Mouse (Mus musculus): ENCODE data around the gene Jak1. TPM values are rescaled to one million over a fixed set of nuclear protein-coding genes. Genes with fewer than 3 reads are reported as not detected.

The Jak1 gene
- polyA plus RNA-seq, 1 experiment from 2014 or later, result 41.0 TPM

DNA sequence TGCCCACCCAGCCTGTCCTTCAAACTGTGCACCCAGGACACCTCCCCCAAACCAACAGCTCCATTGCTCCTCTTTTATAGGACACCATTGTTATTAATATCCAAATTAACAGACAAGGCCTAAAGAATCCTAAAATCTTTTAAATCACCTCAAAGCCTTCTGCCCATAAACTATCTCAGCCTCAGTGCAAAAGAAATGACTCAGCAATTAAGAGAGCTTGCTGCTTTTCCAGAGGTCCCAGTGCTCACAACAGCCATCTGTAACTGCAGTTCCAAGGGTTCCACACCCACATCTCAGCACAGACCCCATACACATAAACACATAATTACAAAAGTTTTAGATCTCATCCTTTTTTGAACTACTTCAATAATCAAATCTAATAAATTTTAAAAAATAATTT is 13.1 kb downstream of the Jak1 start:
- Histone ChIP-seq H3K27ac (0 out of 2 replicates have a peak overlapping the region, but pooled peaks have one; percentile 68), H3K9me3 (replicated peaks) (no peaks in the 10 kb centered on the region), H3K4me1 (replicated peaks) (peaks cover 83% of the 10 kb centered on the region), H3K4me2 (no peak overlapping the region), H3K36me3 (no peaks in the 10 kb centered on the region), H3K4me3 (replicated peaks) (no peak overlapping the region), H3K9ac (no peak overlapping the region), H3K27me3 (no peaks in the 10 kb centered on the region)
- ATAC-seq (ENCODE audit: low read depth) (no peak), DNase-seq (no peak)

DNA sequence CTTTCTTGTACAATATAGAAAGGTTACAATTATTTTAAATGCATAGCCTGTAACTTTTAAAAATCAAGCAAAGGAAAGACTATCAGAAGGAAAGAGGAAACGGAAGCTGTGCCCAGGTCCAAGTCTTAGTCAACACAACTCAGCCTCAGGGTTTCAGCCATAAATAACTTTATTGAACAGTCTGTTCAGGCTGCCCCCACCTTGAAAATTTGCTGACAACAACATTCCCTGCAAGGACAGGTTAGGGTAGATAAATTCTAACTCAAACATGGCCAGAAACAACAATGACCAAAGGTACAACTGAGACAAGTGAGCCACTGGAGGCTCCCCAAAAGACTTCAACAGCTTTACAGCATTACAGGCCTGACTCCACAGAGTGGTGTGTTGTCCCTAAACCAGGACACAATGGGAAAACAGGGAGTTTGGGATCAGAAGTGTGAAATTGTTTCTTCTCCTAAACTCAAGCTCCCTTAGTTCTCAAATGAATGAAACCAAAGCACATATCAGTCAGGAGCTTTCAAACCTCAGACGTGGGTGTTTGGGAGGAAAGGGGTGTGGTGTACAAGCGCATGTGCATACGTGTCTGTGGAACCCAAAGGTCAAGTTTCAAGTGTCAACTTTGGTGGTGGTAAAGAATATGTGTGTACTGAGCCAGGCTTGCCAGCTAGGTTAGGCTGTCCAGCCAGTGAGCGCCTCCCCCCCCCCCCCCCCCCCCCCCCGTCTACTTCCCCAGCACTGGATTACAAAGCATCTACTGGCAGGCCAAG is 14.9 kb downstream of the Jak1 start:
- H3K27ac ChIP-seq, result peak overlapping the region; percentile 3
- H3K9ac ChIP-seq, result no peak overlapping the region
- 32% methylated on average over 5 of the region's 6 CpGs for WGBS (ENCODE audit: insufficient replicate concordance)
- no peak overlapping the region for H3K4me2 ChIP-seq
- no peaks in the 10 kb centered on the region for H3K36me3 ChIP-seq
- no peak for ATAC-seq (ENCODE audit: low read depth)
- no peaks in the 10 kb centered on the region for H3K27me3 ChIP-seq
- H3K4me1 ChIP-seq (replicated peaks), result peaks cover 86% of the 10 kb centered on the region
- DNase-seq, result no peak
- no peaks in the 10 kb centered on the region for H3K9me3 ChIP-seq (replicated peaks)
- H3K4me3 ChIP-seq (replicated peaks), result no peak overlapping the region

- no peak overlapping the region for H3K4me3 ChIP-seq (replicated peaks)
- H3K9me3 ChIP-seq (replicated peaks), result no peaks in the 10 kb centered on the region
- H3K4me2 ChIP-seq, result peak overlapping the region; percentile 38; the same call in 1 of the 2 replicates
- no peaks in the 10 kb centered on the region for H3K36me3 ChIP-seq
- H3K27me3 ChIP-seq, result no peaks in the 10 kb centered on the region
- DNase-seq, result no peak
- peaks cover 77% of the 10 kb centered on the region for H3K4me1 ChIP-seq (replicated peaks)
- WGBS (ENCODE audit: insufficient replicate concordance), result 14% methylated on average over 2 of the region's 2 CpGs
- peak overlapping the region; percentile 89 for H3K27ac ChIP-seq
- ATAC-seq (ENCODE audit: low read depth), result peak; percentile 69
- peak overlapping the region; percentile 59 for H3K9ac ChIP-seq
Measured at GRCm38 (mm10) chr4:101247355-101247754, 17.7 kb downstream of the Jak1 start.

DNA sequence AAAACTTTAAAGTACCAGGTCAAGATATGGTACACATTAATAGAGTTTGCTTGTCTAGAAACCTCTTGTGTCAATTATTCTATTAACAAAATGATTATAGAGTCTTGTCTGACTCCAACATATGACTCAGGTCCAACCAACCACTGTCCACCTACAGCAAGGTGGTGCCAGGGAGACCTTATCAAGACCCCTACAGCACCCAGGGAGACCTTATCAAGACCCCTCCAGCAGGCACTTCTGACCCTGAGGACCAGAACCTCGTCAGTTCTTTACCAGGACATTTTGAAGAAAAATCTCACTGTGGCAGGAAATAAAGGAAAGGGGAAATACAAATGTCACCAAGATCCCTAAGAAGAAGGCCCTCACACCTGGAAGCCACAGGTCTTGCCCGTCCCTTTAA is 18.5 kb downstream of the Jak1 start:
- Histone ChIP-seq H3K27me3 (no peaks in the 10 kb centered on the region), H3K4me1 (replicated peaks) (peaks cover 74% of the 10 kb centered on the region), H3K27ac (peak overlapping the region; percentile 87), H3K9me3 (replicated peaks) (no peaks in the 10 kb centered on the region), H3K4me3 (replicated peaks) (peak overlapping the region; percentile 12; the same call in 1 of the 2 replicates), H3K4me2 (peak overlapping the region; percentile 63), H3K36me3 (no peaks in the 10 kb centered on the region), H3K9ac (peak overlapping the region; percentile 57)
- DNase-seq, result peak; percentile 70
- peak; percentile 92 for ATAC-seq (ENCODE audit: low read depth)
- 35% methylated on average over 2 of the region's 2 CpGs for WGBS (ENCODE audit: insufficient replicate concordance)

DNA sequence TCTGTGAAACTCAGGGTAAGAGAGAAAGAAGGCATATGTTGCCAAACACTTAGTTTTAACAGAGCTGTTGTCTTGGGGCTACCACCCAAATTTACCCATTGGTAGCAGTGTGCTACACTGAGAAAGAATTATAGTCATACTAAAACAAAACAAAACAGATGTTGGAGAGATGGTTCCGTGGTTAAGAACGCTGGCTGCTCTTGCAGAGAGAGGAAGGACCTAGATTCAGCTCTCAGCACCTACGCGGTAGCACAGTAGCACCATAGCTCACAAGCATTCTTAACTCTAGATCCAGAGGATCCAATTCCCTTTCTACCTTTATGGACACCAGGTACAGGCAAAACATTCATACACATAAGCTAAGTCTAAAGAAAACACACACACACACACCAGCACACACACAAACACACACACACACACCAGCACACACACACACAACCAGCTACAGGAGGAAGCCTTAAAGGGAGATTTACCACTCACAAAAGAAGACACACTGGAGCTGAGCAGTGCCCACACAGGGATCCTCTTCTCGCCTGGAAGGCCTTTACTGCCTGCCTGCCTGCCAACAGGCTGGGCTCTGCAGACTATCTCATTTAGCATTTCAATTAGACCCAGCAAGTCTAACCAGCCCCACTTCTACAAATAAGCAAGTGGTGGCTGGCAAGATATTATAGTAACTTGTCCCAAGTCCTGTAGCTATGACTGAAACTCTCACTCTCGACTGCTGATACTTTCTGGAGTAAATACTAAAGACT is 20.6 kb downstream of the Jak1 start:
- no peak for ATAC-seq (ENCODE audit: low read depth)
- Histone ChIP-seq H3K27ac (peak overlapping the region; percentile 7; the same call in 1 of the 2 replicates), H3K4me3 (replicated peaks) (no peak overlapping the region), H3K36me3 (no peaks in the 10 kb centered on the region), H3K4me1 (replicated peaks) (peaks cover 76% of the 10 kb centered on the region), H3K9me3 (replicated peaks) (no peaks in the 10 kb centered on the region), H3K9ac (peak overlapping the region; percentile 37), H3K27me3 (no peaks in the 10 kb centered on the region), H3K4me2 (no peak overlapping the region)
- DNase-seq, result no peak
- WGBS (ENCODE audit: insufficient replicate concordance), result 45% methylated on average over 6 of the region's 6 CpGs

DNA sequence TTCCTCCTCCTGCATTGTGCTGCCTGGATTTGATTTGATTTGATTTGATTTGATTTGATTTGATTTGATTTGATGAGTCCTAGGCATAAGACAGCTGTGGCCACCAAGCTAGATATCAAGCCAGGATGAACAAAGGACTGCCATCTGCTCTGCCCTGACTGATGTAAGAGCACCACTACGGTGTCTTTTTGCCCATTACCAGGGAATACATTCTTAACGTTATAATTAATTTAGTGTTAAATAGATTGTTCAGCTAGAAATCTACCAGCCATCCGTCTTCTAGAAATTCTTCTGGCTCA is 24.3 kb downstream of the Jak1 start:
- H3K4me1 ChIP-seq (replicated peaks), result peaks cover 84% of the 10 kb centered on the region
- no peaks in the 10 kb centered on the region for H3K36me3 ChIP-seq
- H3K27ac ChIP-seq, result no peak overlapping the region
- H3K4me2 ChIP-seq, result no peak overlapping the region
- WGBS (ENCODE audit: insufficient replicate concordance), result 82% methylated on average over 3 of the region's 3 CpGs
- H3K9me3 ChIP-seq (replicated peaks), result no peaks in the 10 kb centered on the region
- no peaks in the 10 kb centered on the region for H3K27me3 ChIP-seq
- no peak for DNase-seq
- no peak for ATAC-seq (ENCODE audit: low read depth)
- H3K9ac ChIP-seq, result no peak overlapping the region
- H3K4me3 ChIP-seq (replicated peaks), result no peak overlapping the region

DNA sequence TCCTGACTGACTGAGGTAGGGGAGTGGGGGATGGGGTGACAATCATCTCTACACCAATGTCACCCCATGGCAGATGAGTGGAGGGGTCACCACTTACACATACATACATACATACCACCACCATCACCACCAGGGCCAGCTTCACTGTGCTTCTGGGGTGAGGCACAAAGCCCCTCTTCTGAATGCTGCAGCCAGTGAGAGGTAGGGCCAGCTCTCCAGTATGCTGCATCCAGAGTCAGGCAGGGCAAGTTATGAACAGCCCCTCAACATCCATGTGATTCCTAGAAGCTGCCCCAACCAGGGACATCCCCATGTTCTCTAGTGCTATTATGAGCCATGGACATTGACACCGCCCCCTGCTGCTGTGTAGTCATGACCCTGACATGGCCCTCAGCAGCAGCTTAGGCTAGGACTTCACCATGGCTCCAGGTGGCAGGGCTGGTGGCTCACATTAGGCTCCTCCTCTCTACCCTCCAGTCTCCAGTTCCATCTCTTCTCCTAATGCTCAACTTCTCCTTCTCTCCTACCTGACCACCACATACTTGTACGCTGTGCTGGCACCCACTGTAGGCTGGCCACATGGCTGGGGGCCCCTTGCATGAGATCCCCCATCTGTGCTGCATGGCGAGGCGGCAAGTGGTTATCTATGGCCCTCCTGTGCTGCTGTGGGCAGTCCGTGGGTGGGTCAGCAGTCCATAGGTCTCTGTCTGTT is 24.8 kb downstream of the Jak1 start:
- Histone ChIP-seq H3K4me3 (replicated peaks) (no peak overlapping the region), H3K9me3 (replicated peaks) (no peaks in the 10 kb centered on the region), H3K27me3 (no peaks in the 10 kb centered on the region), H3K4me1 (replicated peaks) (peaks cover 84% of the 10 kb centered on the region), H3K36me3 (no peaks in the 10 kb centered on the region), H3K4me2 (no peak overlapping the region), H3K27ac (no peak overlapping the region), H3K9ac (no peak overlapping the region)
- no peak for DNase-seq
- ATAC-seq (ENCODE audit: low read depth), result no peak; the same call in 1 of the 2 replicates
- WGBS (ENCODE audit: insufficient replicate concordance), result 60% methylated on average over 5 of the region's 5 CpGs

DNA sequence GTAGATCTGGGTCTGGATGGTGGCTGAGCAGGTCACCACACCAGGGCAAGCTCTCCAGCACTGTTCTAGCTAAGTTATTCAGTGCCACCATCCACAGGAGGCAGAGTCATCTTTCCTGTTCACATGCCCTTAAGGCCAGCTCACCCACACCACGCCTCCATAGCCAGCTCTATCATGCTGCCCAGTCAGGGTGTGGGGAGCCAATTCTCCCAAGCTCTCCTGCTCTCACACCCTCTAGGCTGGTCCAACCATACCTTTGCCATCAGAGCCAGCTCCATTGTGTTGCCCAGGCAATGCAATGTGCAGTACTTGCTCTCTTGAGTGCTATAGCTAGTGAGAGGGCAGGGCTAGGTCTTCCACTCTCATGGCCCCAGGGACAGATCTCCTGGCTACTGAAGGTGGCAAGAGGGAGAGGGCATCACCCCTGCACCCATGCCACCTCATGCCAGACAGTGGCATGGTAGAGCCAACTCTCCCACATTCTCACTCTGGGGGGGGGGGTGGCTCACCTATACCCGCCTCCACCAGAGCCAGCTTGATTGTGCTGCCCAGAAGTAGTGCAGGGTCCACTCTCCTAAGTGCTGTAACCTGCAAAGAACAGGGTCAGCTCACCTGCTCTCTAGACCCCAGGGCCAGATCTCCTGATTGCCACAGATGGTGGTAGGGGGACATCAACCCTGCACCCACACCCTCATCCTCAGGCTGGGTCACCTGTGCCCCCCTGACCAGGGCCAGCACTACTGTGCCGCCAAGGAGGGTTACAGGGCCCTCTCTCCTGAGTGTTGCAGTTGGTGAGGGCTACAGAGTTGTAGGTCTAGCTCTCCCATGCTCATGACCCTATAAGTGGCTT is 25.5 kb downstream of the Jak1 start:
- peak; percentile 88 for ATAC-seq (ENCODE audit: low read depth)
- Histone ChIP-seq H3K4me2 (peak overlapping the region; percentile 29), H3K9me3 (replicated peaks) (no peaks in the 10 kb centered on the region), H3K27me3 (no peaks in the 10 kb centered on the region), H3K9ac (0 out of 2 replicates have a peak overlapping the region, but pooled peaks have one; percentile 40), H3K4me1 (replicated peaks) (peaks cover 84% of the 10 kb centered on the region), H3K36me3 (no peaks in the 10 kb centered on the region), H3K4me3 (replicated peaks) (no peak overlapping the region), H3K27ac (peak overlapping the region; percentile 65)
- WGBS (ENCODE audit: insufficient replicate concordance), result 75% methylated on average over 3 of the region's 3 CpGs
- DNase-seq, result peak; percentile 26

- H3K36me3 ChIP-seq, result no peaks in the 10 kb centered on the region
- no peak for ATAC-seq (ENCODE audit: low read depth)
- no peaks in the 10 kb centered on the region for H3K27me3 ChIP-seq
- 0 out of 2 replicates have a peak overlapping the region, but pooled peaks have one; percentile 29 for H3K4me2 ChIP-seq
- peak overlapping the region; percentile 65 for H3K27ac ChIP-seq
- H3K9me3 ChIP-seq (replicated peaks), result no peaks in the 10 kb centered on the region
- peaks cover 84% of the 10 kb centered on the region for H3K4me1 ChIP-seq (replicated peaks)
- no peak overlapping the region for H3K4me3 ChIP-seq (replicated peaks)
- WGBS (ENCODE audit: insufficient replicate concordance), result 28% methylated on average over 4 of the region's 4 CpGs
- 0 out of 2 replicates have a peak overlapping the region, but pooled peaks have one; percentile 40 for H3K9ac ChIP-seq
- DNase-seq, result no peak
Measured at GRCm38 (mm10) chr4:101238589-101238988, 26.5 kb downstream of the Jak1 start.

DNA sequence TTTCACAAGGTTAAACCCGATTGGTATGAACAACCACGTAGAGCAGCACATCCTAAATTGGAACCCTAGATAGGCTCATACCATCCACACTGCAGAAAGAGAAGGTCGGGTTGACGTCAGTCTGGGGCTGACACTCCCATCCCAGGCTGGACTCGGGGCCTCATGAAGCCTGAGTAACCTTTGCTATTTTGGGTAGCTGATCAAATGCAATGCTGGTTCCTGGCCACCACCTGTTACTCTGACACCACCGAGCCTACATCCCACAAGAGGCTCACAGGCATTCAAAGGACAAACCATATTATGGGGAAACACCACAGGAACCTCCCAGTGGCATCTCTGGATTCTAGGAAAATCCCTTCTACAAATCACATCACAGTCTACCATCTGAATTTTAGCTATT is 28.3 kb downstream of the Jak1 start:
- peak overlapping the region; percentile 59; the same call in 1 of the 2 replicates for H3K27ac ChIP-seq
- H3K4me3 ChIP-seq (replicated peaks), result no peak overlapping the region
- DNase-seq (no peak), ATAC-seq (ENCODE audit: low read depth) (no peak)
- WGBS (ENCODE audit: insufficient replicate concordance), result 33% methylated on average over 6 of the region's 6 CpGs
- H3K9ac ChIP-seq, result no peak overlapping the region
- H3K36me3 ChIP-seq, result no peaks in the 10 kb centered on the region
- peaks cover 86% of the 10 kb centered on the region for H3K4me1 ChIP-seq (replicated peaks)
- no peaks in the 10 kb centered on the region for H3K9me3 ChIP-seq (replicated peaks)
- no peaks in the 10 kb centered on the region for H3K27me3 ChIP-seq
- H3K4me2 ChIP-seq, result no peak overlapping the region

Measured in liver, embryonic 13.5 days (tissue).